Mouse (Mus musculus): ENCODE results near the gene Tmem259. TPM values are rescaled to one million over a fixed set of nuclear protein-coding genes. Genes with fewer than 3 reads are reported as not detected.

Gene Tmem259
- polyA plus RNA-seq, 2 experiments: 5.9 to 59.7 TPM

- H3K4me3 ChIP-seq (ENCODE audit: insufficient read depth in 1 of 2, low read depth in 2 of 2, low read length in 2 of 2): no peak overlapping the region
- H3K27me3 ChIP-seq (ENCODE audit: control insufficient read depth, insufficient read depth, low read length): no peaks in the 10 kb centered on the region
- H3K4me1 ChIP-seq (replicated peaks; ENCODE audit: control insufficient read depth in 2 of 2, insufficient read depth in 2 of 2, low read length in 1 of 2): peaks cover 4 to 10% of the 10 kb centered on the region in 2 experiments
- H3K4me2 ChIP-seq (ENCODE audit: low read depth): no peak overlapping the region
- H3K27ac ChIP-seq: no peak overlapping the region
- H3K36me3 ChIP-seq (replicated peaks; ENCODE audit: control insufficient read depth, insufficient read depth, low read depth): peaks cover 37% of the 10 kb centered on the region
- DNase-seq (ENCODE audit: low read depth in 3 of 3, low spot score in 3 of 3) (no peak), ATAC-seq (ENCODE audit: insufficient read depth) (no peak)
- TF ChIP-seq EP300 (IDR thresholded peaks at IDR 0.05; ENCODE audit: low read depth): no peak
- TF ChIP-seq CTCF (IDR thresholded peaks at IDR 0.05; ENCODE audit: low read depth): no peak
- peaks cover 13% of the 10 kb centered on the region for H3K9me3 ChIP-seq (ENCODE audit: control insufficient read depth, low read length)
- WGBS (ENCODE audit: insufficient replicate concordance): 93% methylated on average over 22 of the region's 22 CpGs
- H3K9ac ChIP-seq (replicated peaks): no peak overlapping the region
Observed at GRCm38 (mm10) chr10:79979401-79980155, 4.6 kb downstream of the Tmem259 start.

- Histone ChIP-seq H3K4me3 (ENCODE audit: insufficient read depth in 1 of 2, low read depth in 2 of 2, low read length in 2 of 2) (no peak overlapping the region), H3K4me1 (replicated peaks; ENCODE audit: control insufficient read depth in 2 of 2, insufficient read depth in 2 of 2, low read length in 1 of 2) (peaks cover 2% of the 10 kb centered on the region in 2 experiments), H3K9ac (replicated peaks) (no peak overlapping the region), H3K9me3 (ENCODE audit: control insufficient read depth, low read length) (peaks cover 13% of the 10 kb centered on the region), H3K27me3 (ENCODE audit: control insufficient read depth, insufficient read depth, low read length) (no peaks in the 10 kb centered on the region; the same call in 1 of the 2 replicates), H3K36me3 (replicated peaks; ENCODE audit: control insufficient read depth, insufficient read depth, low read depth) (peaks cover 37% of the 10 kb centered on the region), H3K4me2 (ENCODE audit: low read depth) (no peak overlapping the region), H3K27ac (no peak overlapping the region)
- TF ChIP-seq CTCF (IDR thresholded peaks at IDR 0.05; ENCODE audit: low read depth) (no peak), EP300 (IDR thresholded peaks at IDR 0.05; ENCODE audit: low read depth) (no peak)
- no peak for ATAC-seq (ENCODE audit: insufficient read depth)
- no peak for DNase-seq (ENCODE audit: low read depth in 3 of 3, low spot score in 3 of 3)
- 95% methylated on average over 21 of the region's 21 CpGs for WGBS (ENCODE audit: insufficient replicate concordance)
Observed at GRCm38 (mm10) chr10:79978061-79978460, 6.1 kb downstream of the Tmem259 start.

- DNase-seq (ENCODE audit: low read depth in 3 of 3, low spot score in 3 of 3): no peak
Observed at GRCm38 (mm10) chr10:79977324-79977723, 6.8 kb downstream of the Tmem259 start.

GRCm38 (mm10) chr10:79976722-79977107, 7.4 kb downstream of the Tmem259 start:
- peaks cover 37% of the 10 kb centered on the region for H3K36me3 ChIP-seq (replicated peaks; ENCODE audit: control insufficient read depth, insufficient read depth, low read depth)
- no peak for TF ChIP-seq CTCF (IDR thresholded peaks at IDR 0.05; ENCODE audit: low read depth)
- 91% methylated on average over 36 of the region's 36 CpGs for WGBS (ENCODE audit: insufficient replicate concordance)

More at GRCm38 (mm10) chr10:79977324-79977723, 6.8 kb downstream of the Tmem259 start:
- Histone ChIP-seq H3K9ac (replicated peaks) (no peak overlapping the region), H3K9me3 (ENCODE audit: control insufficient read depth, low read length) (peaks cover 13% of the 10 kb centered on the region), H3K27ac (no peak overlapping the region), H3K4me1 (replicated peaks; ENCODE audit: control insufficient read depth in 2 of 2, insufficient read depth in 2 of 2, low read length in 1 of 2) (no peaks in the 10 kb centered on the region; a peak in 1 of 4 replicates), H3K4me3 (ENCODE audit: insufficient read depth in 1 of 2, low read depth in 2 of 2, low read length in 2 of 2) (no peak overlapping the region), H3K36me3 (replicated peaks; ENCODE audit: control insufficient read depth, insufficient read depth, low read depth) (peaks cover 37% of the 10 kb centered on the region), H3K27me3 (ENCODE audit: control insufficient read depth, insufficient read depth, low read length) (no peaks in the 10 kb centered on the region; the same call in 1 of the 2 replicates), H3K4me2 (ENCODE audit: low read depth) (no peak overlapping the region)
- WGBS (ENCODE audit: insufficient replicate concordance): 96% methylated on average over 28 of the region's 28 CpGs
- no peak for TF ChIP-seq CTCF (IDR thresholded peaks at IDR 0.05; ENCODE audit: low read depth)
- no peak for TF ChIP-seq EP300 (IDR thresholded peaks at IDR 0.05; ENCODE audit: low read depth)
- ATAC-seq (ENCODE audit: insufficient read depth): no peak

GRCm38 (mm10) chr10:79976071-79976721, 7.9 kb downstream of the Tmem259 start:
- Histone ChIP-seq H3K4me2 (ENCODE audit: low read depth) (no peak overlapping the region), H3K36me3 (replicated peaks; ENCODE audit: control insufficient read depth, insufficient read depth, low read depth) (peaks cover 37% of the 10 kb centered on the region), H3K9me3 (ENCODE audit: control insufficient read depth, low read length) (peaks cover 13% of the 10 kb centered on the region), H3K4me3 (ENCODE audit: insufficient read depth in 1 of 2, low read depth in 2 of 2, low read length in 2 of 2) (no peak overlapping the region), H3K27me3 (ENCODE audit: control insufficient read depth, insufficient read depth, low read length) (peaks cover 9% of the 10 kb centered on the region), H3K4me1 (replicated peaks; ENCODE audit: control insufficient read depth in 2 of 2, insufficient read depth in 2 of 2, low read length in 1 of 2) (no peaks in the 10 kb centered on the region), H3K27ac (no peak overlapping the region), H3K9ac (replicated peaks) (no peak overlapping the region)
- DNase-seq (ENCODE audit: low read depth in 3 of 3, low spot score in 3 of 3): no peak
- TF ChIP-seq EP300 (IDR thresholded peaks at IDR 0.05; ENCODE audit: low read depth): no peak
- TF ChIP-seq CTCF (IDR thresholded peaks at IDR 0.05; ENCODE audit: low read depth): no peak
- 88% methylated on average over 28 of the region's 28 CpGs for WGBS (ENCODE audit: insufficient replicate concordance)
- ATAC-seq (ENCODE audit: insufficient read depth): no peak

More at GRCm38 (mm10) chr10:79976722-79977107, 7.4 kb downstream of the Tmem259 start:
- DNase-seq (ENCODE audit: low read depth in 3 of 3, low spot score in 3 of 3): no peak
- no peak for ATAC-seq (ENCODE audit: insufficient read depth)
- H3K9ac ChIP-seq (replicated peaks): no peak overlapping the region
- no peak overlapping the region for H3K4me2 ChIP-seq (ENCODE audit: low read depth)
- H3K27ac ChIP-seq: no peak overlapping the region
- H3K27me3 ChIP-seq (ENCODE audit: control insufficient read depth, insufficient read depth, low read length): peaks cover 4% of the 10 kb centered on the region
- H3K9me3 ChIP-seq (ENCODE audit: control insufficient read depth, low read length): peaks cover 13% of the 10 kb centered on the region
- no peak overlapping the region for H3K4me3 ChIP-seq (ENCODE audit: insufficient read depth in 1 of 2, low read depth in 2 of 2, low read length in 2 of 2)
- H3K4me1 ChIP-seq (replicated peaks; ENCODE audit: control insufficient read depth in 2 of 2, insufficient read depth in 2 of 2, low read length in 1 of 2): no peaks in the 10 kb centered on the region
